Comparison of ENCODE assay signal across 8 mouse cellular contexts in the genomic region with DNA sequence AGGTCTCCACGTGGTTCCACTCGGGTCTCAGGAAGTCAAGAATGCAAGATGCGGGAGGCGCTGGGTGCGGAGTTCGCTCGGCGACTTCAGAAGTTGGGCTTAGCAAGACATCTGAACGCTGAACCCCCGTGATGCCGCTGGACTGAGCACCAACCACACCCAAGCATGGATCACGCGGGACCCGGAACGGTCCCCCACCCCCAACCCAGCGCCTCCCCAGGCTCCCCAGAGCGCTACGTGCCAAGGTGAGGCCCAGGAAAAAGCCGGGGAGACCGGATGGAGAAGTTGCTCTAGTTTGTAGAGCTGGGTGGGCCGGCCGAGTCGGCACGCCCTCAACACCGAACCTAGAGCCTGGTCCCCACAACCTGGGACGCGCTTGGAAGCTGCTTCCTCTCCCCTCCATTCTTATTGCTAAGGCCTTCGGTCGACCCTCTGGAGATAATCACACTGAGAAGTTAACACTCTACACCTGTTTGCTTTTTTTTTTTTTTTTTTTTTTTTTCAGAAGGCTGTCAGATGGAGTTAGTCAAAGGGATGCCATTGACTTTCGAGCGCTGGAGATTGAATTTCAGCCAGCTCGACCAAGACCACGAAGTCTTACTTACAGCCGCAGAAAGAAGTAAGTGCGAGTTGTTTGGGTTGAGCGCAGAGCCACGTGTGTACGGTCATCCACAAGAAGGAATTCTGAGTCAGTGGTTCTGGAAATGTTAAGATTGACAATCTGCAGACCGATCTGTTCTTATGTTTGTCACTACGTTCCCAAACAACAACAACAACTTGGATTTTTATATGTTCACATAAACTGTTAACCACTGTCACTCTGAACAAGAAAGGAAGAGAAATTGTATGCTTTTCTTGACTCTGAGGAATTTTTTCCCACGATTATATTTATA. TPM values are rescaled to one million over a fixed set of nuclear protein-coding genes. Genes with fewer than 3 reads are reported as not detected.
A peak's percentile ranks its signal among the peaks of the same experiment; 100 is the strongest.
DNase-seq lines count a peak whose midpoint lies in the region; ATAC-seq lines count a peak whose summit lies in the region.

Gene B3gnt2 (minus strand): TSS at position 627 of the 893 bp plus-strand sequence.

- H3K27ac ChIP-seq in liver, embryonic 15.5 days (replicated peaks): peak within 1 kb of the TSS; percentile 84
- 0 out of 2 replicates have a peak within 1 kb of the TSS, but pooled peaks have one; percentile 33 for H3K27ac ChIP-seq in neural tube, embryonic 13.5 days (replicated peaks)

- 8% methylated on average over 41 of the region's 41 CpGs for WGBS in liver, embryonic 15.5 days (ENCODE audit: insufficient replicate concordance)
- 5% methylated on average over 41 of the region's 41 CpGs for whole genome bisulfite sequencing in neural tube, embryonic 13.5 days

- H3K4me1 ChIP-seq in liver, embryonic 15.5 days (replicated peaks): peaks cover 54% of the 10 kb centered on the region
- H3K4me1 ChIP-seq in neural tube, embryonic 13.5 days (replicated peaks): peaks cover 36% of the 10 kb centered on the region

- H3K9me3 ChIP-seq in liver, embryonic 15.5 days (replicated peaks): no peaks in the 10 kb centered on the region
- H3K9me3 ChIP-seq in neural tube, embryonic 13.5 days: no peaks in the 10 kb centered on the region

- no peaks in the 10 kb centered on the region for H3K36me3 ChIP-seq in liver, embryonic 15.5 days (replicated peaks)
- H3K36me3 ChIP-seq in neural tube, embryonic 13.5 days: no peaks in the 10 kb centered on the region

- no peak for DNase-seq in layer of hippocampus, adult 18-20 months (ENCODE audit: low spot score in 2 of 2)
- no peak for DNase-seq in layer of hippocampus, adult 11-12 months (ENCODE audit: low spot score)
- peak; percentile 62 to 76 for DNase-seq in adrenal gland, postnatal 36 days
- DNase-seq in gastrocnemius, postnatal 10 days: peak; percentile 38
- DNase-seq in cerebellum, adult 11-12 months: no peak

- peak within 1 kb of the TSS; percentile 96 for H3K4me2 ChIP-seq in liver, embryonic 15.5 days
- peak within 1 kb of the TSS; percentile 98 for H3K4me2 ChIP-seq in neural tube, embryonic 13.5 days

- 0 out of 2 replicates have a peak, but pooled peaks cover 12% of the 10 kb centered on the region for H3K27me3 ChIP-seq in liver, embryonic 15.5 days
- H3K27me3 ChIP-seq in neural tube, embryonic 13.5 days: peaks cover 82% of the 10 kb centered on the region

- ATAC-seq in inflammation-experienced regulatory T-cells, adult 6 months: peak; percentile 43
- peak; percentile 14 for ATAC-seq in liver, embryonic 15.5 days (ENCODE audit: insufficient read depth)
- no peak for ATAC-seq in neural tube, embryonic 13.5 days (ENCODE audit: low read depth)

- H3K4me3 ChIP-seq in liver, embryonic 15.5 days (replicated peaks): peak within 1 kb of the TSS; percentile 82
- H3K4me3 ChIP-seq in neural tube, embryonic 13.5 days: peak within 1 kb of the TSS; percentile 71

- peak within 1 kb of the TSS; percentile 75 for H3K9ac ChIP-seq in liver, embryonic 15.5 days
- H3K9ac ChIP-seq in neural tube, embryonic 13.5 days: peak within 1 kb of the TSS; percentile 77

RNA-seq across cellular contexts. Expression of gene B3gnt2, which starts in this region (rescaled TPM):
- 10 to 100 TPM; 12.9 to 14.7 TPM for total RNA-seq in layer of hippocampus, adult 18-20 months (2021)
- total RNA-seq in adrenal gland, postnatal 36 days (2021): 10 to 100 TPM; 35.9 to 62.8 TPM
- total RNA-seq in gastrocnemius, postnatal 10 days (2021): 1 to 10 TPM; 4.0 to 4.4 TPM
- 10 to 100 TPM in 1 of 3 experiments, 1 to 10 TPM in 2; 5.8 to 12.1 (median 7.6) TPM for polyA plus RNA-seq in inflammation-experienced regulatory T-cells, adult 6 months (2017; shearing (Covaris generic))
- polyA plus RNA-seq in liver, embryonic 15.5 days (2015; fragmentation: Nextera tagmentation; extraction: Ambion mirVana): 5.3 TPM in 2 replicates
- 1.8 and 2.0 TPM in 2 replicates for polyA plus RNA-seq in neural tube, embryonic 13.5 days (2015; fragmentation: Nextera tagmentation; extraction: Ambion mirVana)

Comparison
In these comparisons a context has a peak if more than half of its experiments do, and no peak if none do; other contexts are left out.
1. DNase-seq: peak in adrenal gland, postnatal 36 days (2 of 2) and gastrocnemius, postnatal 10 days (single experiment); none in layer of hippocampus, adult 18-20 months (0 of 2), layer of hippocampus, adult 11-12 months (single experiment) and cerebellum, adult 11-12 months (single experiment).